Mouse (Mus musculus) T-cell, adult 2 months (primary cell): ENCODE data around the gene Hirip3.
"Not testable (repeated sequence)": the region's sequence is repeated elsewhere in the genome, so short reads cannot be mapped to it uniquely, and the experiment has no call there.

ENCODE experiments used
- DNase-seq: peaks from one replicate; pipeline ENCODE4 v3.0.0; 2022; ENCODE audit warnings: low spot score

Gene Hirip3

DNA sequence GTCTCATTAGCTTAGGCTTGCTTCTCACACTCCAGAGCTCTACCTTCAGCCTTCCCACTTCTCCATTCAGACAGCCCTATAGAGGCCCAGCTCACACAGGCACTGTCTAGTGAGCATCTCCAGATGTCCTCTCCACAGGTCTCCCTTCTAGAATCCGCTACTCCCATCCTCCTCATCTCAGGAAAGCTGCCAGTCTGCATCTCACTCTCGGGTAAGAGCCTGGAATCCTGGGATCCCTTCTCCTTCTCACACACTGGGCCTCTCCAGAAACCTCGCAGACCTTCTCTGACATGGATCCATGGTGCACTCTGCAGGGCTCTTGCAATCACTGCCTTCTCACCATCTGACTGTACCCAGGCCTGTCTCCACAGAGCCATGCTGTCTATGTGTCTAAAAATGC, 6.1 kb upstream of the Hirip3 start:
- no peak for DNase-seq

- DNase-seq = peak; percentile 49
Measured at GRCm38 (mm10) chr7:126856741-126857420, 4.9 kb upstream of the Hirip3 start.

- DNase-seq = no peak
Measured at GRCm38 (mm10) chr7:126860987-126861386, 785 bp upstream of the Hirip3 start.

GRCm38 (mm10) chr7:126862147-126862784, 494 bp downstream of the Hirip3 start, which contains the start of gene Ino80e:
Ino80e (minus strand) TSS chr7:126862377.
- peak; percentile 90 for DNase-seq

DNA sequence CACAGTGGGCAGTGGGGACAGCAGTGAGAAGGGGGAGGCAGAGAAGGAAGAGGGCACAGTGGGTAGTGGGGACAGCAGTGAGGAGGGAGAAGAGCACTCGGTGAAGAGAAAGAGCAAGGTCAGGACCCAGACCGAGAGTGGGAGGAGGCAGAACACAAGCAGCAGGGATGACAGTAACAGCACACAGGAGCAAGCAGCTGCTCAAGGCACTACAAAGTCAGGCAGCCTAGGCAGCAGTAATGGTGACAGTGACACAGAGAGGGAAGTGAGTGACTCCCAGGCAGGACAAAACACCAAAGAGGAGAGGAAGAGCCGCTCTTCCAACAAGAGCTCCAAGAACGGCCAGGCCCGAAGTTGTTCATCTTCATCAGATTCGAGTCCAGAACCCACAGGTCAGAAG, 2.0 kb downstream of the Hirip3 start:
- no peak for DNase-seq

GRCm38 (mm10) chr7:126867534-126867933, 5.8 kb downstream of the Hirip3 start:
- no peak for DNase-seq

DNA sequence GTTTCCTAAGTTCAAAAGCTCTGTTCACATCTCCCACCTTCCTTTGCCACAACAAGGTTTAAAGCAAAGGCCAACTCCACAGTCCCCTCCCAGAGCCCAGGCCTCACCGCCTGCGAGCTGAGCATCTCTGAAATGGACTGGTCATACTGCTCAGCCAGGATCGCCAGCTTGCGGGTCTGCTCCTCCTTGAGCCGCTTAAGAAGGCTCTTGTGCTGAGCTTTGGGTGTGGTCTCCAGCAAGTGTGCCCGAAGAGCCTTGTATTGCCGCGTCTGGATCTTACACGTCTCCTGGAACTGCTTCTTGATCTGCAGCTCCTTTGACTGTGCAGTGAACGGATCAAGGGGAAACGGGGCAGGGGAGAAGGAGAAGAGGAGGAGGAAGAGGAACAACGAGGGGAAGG, 6.2 kb downstream of the Hirip3 start:
- DNase-seq = no peak

DNA sequence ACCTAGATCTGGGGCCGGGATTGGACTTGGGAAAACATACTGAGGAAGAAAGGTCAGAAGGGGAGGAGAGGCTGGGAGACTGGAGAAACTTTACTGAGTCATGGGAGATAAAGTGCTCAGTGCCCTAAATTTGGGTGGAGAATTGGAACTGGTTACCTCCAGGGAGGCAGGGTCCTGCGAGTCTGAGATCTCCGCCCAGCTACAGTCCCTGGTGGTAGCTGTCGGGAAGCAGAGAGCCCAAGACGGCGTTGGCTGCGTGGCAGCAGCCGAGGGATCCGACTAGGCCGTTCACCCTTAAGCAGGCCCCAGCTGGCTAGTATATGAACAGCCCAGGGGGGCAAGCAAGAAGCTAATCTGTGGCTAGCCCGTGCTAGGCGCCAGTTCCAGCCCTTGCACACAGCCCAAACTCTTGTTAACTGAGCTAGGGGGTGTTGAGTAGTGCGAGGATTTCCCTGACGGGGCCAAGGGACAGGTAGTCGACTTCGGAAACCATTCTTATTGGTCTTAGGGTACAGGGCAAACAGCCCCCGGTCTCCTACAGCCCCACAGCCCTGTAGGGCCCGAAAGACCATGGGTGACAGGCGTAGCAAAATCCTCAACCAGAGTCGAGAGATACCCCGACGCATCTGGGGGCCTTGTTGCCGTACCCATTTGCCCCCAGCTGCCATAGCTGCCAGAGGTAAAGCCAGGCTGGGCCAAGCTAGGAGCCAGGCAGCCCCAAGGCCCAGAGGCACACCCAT, 8.2 kb downstream of the Hirip3 start:
- DNase-seq = no peak

DNA sequence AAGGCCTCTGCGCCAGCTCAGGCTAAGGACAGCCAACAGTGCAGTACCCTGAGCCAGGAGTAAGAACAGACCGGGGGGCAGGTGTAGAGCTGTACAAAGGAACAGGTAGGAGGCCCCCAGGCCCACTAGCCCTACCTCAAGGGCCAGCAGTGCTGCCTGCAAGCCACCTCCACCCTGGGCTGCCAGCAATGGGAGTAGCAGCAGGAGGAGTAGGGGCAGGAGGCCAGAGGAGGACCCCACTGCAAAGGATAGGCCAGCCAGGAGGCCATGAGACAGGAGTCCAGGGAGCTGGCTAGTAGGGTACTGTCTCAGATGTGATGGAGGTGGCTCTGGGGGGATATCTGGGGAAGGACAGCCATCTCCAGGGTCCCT, 8.7 kb downstream of the Hirip3 start:
- DNase-seq = no peak

- DNase-seq = no peak
Measured at GRCm38 (mm10) chr7:126877239-126877638, 15.5 kb downstream of the Hirip3 start.

DNA sequence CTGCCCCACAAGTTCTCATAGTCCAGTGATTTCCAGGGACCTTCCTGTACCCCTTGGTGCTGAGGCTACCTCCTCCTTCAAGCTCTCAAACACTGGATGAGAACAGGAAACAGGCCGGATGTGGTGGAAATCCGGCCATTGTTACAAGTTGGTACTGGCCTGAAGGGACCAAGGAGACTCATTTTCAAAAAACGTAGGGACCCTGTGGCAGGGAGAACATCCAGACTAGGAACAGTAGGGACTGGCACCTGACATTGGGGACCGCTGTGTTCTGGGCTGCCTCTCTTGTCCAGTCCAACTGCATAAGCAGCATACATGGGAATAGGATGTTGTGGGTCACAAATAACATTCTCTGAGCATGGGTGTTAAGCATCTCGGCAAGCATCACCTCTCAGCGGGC, 19.3 kb downstream of the Hirip3 start:
- no peak for DNase-seq

DNA sequence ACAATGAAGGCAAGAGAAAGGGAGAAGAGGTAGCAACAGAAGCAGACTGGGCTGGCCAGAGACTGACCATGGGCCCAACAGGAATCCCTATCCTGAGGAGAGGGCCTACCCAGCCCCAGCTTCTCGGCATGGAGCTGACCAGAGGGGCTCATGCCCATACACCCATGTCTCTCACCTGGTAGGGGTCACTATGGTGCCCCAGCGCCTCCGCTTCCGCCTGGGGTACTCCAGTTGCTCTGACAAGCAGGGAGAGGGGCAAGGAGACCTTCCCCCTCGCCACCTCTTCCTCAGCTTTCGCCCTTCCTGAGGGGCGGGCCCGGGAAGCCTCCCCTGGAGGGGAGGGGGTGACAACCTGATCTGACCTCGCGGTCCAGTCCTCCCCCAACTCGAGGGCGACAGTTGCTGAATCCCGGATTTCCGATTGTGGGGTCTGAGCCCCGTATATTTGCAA, 22.0 kb downstream of the Hirip3 start:
- peak; percentile 8 for DNase-seq

DNA sequence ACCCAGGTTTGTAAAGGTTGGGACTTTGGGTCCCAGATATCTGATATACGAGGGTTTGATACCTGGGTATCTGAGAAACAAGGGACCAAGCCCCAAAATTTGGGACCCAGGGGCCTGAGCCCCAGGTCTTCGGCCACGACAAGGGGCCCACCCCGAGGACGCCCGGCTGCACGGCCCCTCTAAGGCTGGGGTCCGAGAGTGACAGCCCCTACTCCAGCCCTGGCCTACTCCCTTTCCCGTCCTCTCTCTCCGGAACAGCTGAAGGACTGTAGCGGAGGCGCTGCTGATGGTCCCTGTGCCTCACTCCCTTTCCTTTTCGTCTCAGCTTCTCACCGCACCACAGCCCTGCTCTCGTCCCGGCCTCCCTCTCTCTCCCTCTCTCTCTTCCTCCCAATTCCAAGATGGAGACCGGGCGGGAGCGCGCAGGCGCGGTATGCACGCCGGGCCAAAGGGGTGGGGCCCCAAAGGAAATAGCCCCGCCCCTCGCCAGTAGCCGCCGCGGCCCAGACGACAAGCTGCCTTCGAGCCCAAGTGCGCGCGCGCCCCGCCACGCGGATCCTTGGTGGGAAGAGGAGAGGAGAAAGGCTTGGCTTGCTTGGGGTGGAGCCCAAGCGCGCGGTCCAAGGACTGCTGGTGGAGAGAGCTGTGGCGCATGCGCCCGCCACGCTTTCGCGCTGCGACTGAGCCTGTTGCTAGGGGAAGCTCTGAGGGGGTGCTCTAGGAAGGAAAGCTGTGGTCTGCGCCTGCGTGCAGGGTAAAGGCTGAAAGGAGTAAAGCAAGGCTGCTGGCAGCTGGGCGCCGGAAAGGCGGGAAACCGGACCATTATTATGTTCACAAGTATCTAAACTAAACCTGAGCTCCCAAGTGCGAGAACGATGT, 22.8 kb downstream of the Hirip3 start, which contains the start of gene Taok2:
Taok2 (minus strand) TSS at position 418 of the 879 bp plus-strand sequence.
- DNase-seq = peak; percentile 92

GRCm38 (mm10) chr7:126887281-126887680, 25.5 kb downstream of the Hirip3 start:
- no peak for DNase-seq

DNA sequence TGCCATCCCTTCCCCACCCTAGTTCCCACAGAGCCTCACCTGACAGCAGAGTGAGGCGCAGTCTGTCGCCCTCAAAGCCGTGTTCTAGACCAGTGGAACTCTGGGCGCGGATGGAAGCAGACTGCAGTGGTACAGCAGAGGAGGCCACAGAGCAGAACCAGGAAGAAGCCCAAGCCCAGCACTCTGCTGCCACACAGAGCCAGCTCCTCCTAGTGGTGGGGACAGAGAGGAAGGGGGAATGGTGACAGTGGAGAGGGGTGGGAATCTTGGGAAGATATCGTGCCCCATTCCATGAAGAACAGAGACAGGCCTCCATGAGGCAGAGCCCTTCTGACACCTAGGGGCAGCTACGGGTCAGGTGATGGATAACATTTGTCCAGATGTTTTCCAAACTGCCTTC, 27.1 kb downstream of the Hirip3 start:
- no peak for DNase-seq

GRCm38 (mm10) chr7:126896912-126897311, 35.1 kb downstream of the Hirip3 start:
- no peak for DNase-seq

DNA sequence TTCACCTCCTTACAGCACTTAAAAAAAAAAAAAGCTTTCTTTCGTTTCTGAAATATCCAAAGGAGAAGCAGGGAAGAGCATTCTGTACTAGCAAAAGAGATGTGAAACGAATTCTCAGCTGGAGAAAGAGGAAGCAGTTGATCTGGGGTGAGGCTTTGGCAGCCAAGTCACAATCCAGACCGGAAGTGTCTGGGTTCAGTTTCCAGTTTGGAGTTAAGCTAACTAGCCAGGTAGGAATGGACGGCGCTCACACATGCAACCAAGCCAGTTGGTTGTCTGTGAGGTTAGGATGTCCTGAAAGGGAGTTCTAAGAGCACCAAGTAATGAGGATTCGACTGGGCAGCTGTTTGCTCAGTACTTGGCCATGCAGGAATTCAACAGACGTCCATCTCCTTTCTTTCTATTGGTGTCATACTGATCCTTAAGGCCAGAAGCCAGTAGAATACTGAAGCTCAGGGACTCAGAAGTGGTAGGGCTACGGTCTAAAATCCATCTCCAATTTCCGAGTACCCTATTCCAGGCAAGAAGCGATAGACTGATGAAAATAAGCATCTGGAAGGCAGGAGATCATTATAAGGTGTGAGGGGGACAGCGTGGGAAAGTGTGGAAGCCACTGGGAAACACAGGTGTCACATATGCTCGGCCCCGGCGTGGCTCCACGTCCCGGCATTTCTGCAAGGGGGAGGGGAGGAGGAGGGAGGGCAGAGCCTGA, 35.8 kb downstream of the Hirip3 start:
- peak; percentile 4 for DNase-seq

- peak; percentile 84 for DNase-seq
Measured at GRCm38 (mm10) chr7:126898102-126898990, 36.6 kb downstream of the Hirip3 start.

DNA sequence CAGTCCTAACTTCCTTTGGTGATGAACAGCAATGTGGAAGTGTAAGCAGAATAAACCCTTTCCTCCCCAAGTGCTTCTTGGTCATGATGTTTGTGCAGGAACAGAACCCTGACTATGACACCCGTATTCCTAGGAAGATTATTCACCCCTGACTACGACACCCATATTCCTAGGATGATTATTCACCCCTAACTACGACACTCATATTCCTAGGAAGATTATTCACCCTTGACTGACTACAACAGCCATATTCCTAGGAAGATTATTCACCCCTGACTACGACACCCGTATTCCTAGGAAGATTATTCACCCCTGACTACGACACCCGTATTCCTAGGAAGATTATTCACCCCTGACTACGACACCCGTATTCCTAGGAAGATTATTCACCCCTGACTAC, 38.0 kb downstream of the Hirip3 start:
- DNase-seq = not testable (repeated sequence)

DNA sequence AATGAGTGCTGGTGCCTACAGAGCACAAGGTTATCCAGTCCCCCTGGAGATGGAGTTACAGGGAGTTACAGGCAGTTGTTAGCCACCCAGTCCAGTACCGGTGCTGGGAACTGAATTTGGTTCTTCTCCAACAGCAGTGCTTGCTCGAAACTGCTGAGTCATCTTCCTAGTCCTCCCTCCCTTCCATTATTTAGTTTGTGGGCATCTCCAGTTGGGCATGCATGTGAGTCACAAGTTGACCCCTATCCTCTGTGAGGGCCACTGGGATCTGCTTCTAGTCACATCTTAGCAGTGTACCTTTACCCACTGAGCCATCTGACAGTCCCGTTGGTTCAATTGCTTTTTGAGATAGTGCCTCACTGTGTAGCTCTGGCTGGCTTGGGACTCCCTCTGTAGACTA, 43.8 kb downstream of the Hirip3 start:
- no peak for DNase-seq
